Mouse (Mus musculus) stomach, embryonic 14.5 days (tissue): ENCODE results near the gene Ikbke. TPM values are rescaled to one million over a fixed set of nuclear protein-coding genes. Genes with fewer than 3 reads are reported as not detected.
"Not testable (repeated sequence)": the region's sequence is repeated elsewhere in the genome, so short reads cannot be mapped to it uniquely, and the experiment has no call there.

ENCODE experiments used
- ATAC-seq: fragments of 200-750 bp; cut with Nextera tagmentation; 2 replicates; pipeline ENCODE4 v1.8.0; 2017; ENCODE audit warnings: low read depth, moderate TSS enrichment; ENCODE audit not compliant: insufficient number of reproducible peaks, insufficient read depth, low FRiP score
- H3K27ac ChIP-seq: fragments of 300-500 bp; sonication (generic); 2 replicates; pipeline ENCODE4 v1.5.1; 2014; ENCODE audit warnings: mild to moderate bottlenecking, low read length, moderate library complexity, mixed read lengths
- H3K27me3 ChIP-seq: fragments of 300-500 bp; sonication (generic); 2 replicates; pipeline ENCODE4 v1.6.1; 2014; ENCODE audit warnings: low read length, control low read depth, mixed read lengths; ENCODE audit not compliant: control insufficient read depth, insufficient read depth
- H3K36me3 ChIP-seq: fragments of 300-500 bp; sonication (generic); 2 replicates; pipeline ENCODE4 v1.6.1; 2014; ENCODE audit warnings: mild to moderate bottlenecking, control low read depth, low read length, moderate library complexity, mixed read lengths; ENCODE audit not compliant: control insufficient read depth, insufficient read depth
- H3K4me1 ChIP-seq: fragments of 300-500 bp; sonication (generic); 2 replicates; pipeline ENCODE4 v1.6.1; 2014; ENCODE audit warnings: low read length, control low read depth, mixed read lengths; ENCODE audit not compliant: control insufficient read depth, insufficient read depth
- H3K4me2 ChIP-seq: fragments of 300-500 bp; sonication (generic); replicated peaks from 2 replicates; pipeline ENCODE4 v1.6.1; 2014; ENCODE audit warnings: low read depth, low read length, control low read depth
- H3K4me3 ChIP-seq: fragments of 300-500 bp; sonication (generic); 2 replicates; pipeline ENCODE4 v1.5.1; 2014; ENCODE audit warnings: low read depth, low read length, control low read depth
- H3K9ac ChIP-seq: fragments of 300-500 bp; sonication (generic); replicated peaks from 2 replicates; pipeline ENCODE4 v1.6.1; 2014; ENCODE audit warnings: low read depth, mild to moderate bottlenecking, control low read depth, low read length, moderate library complexity, mixed read lengths
- H3K9me3 ChIP-seq: fragments of 300-500 bp; sonication (generic); 2 replicates; pipeline ENCODE4 v1.6.1; 2016; ENCODE audit warnings: low read depth, low read length, control low read depth; ENCODE audit not compliant: control insufficient read depth
- WGBS: fragments of 180-500 bp; shearing (Covaris S2); extraction: QIAGEN DNeasy Blood & Tissue Kit; methylation state at CpG from one replicate; pipeline ENCODE4 v1.1.7; 2014; 5-methylcytosine and 5-hydroxymethylcytosine counted together
- polyA plus RNA-seq: library from polyadenylated mRNA; unstranded; fragments of >200 nt; fragmentation: Nextera tagmentation; extraction: Ambion mirVana; gene quantifications from 2 replicates; pipeline ENCODE4 v1.2.1, GENCODE M21; 2014

Ikbke gene
- polyA plus RNA-seq, 1 experiment from 2014 or later = 6.1 TPM

GRCm38 (mm10) chr1:131259632-131260308, 19.6 kb downstream of the Ikbke start:
- ATAC-seq = no peak

DNA sequence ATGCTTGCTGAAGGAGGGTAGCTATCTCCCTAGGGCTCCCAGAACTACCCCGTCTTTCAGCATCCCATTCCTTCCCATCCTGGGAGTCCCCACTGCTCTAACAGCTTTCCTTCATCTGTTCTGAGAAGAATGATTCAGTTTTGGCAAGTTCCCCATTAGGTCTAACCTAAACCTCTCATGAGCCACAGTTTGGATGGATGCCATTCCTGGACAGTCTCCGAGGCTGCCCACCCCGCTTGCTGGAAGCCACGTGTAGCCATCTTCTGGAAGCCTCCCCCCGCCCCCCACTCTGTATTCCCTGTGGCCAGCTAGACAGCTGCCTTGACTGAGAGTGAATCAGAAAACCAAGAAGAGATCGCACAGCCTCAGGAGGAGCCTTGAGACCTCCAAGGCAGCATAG, 22.1 kb downstream of the Ikbke start:
- Histone ChIP-seq H3K9ac (0 out of 2 replicates have a peak overlapping the region, but pooled peaks have one; percentile 14), H3K27me3 (no peaks in the 10 kb centered on the region), H3K9me3 (no peaks in the 10 kb centered on the region), H3K4me2 (no peak overlapping the region), H3K27ac (no peak overlapping the region), H3K4me3 (no peak overlapping the region), H3K36me3 (no peaks in the 10 kb centered on the region), H3K4me1 (no peaks in the 10 kb centered on the region)
- ATAC-seq = no peak
- WGBS = 65% methylated on average over 6 of the region's 6 CpGs

More at GRCm38 (mm10) chr1:131259632-131260308, 19.6 kb downstream of the Ikbke start:
- Histone ChIP-seq H3K27ac (no peak overlapping the region), H3K4me3 (no peak overlapping the region), H3K9ac (no peak overlapping the region), H3K4me1 (no peaks in the 10 kb centered on the region), H3K9me3 (no peaks in the 10 kb centered on the region), H3K27me3 (no peaks in the 10 kb centered on the region), H3K4me2 (no peak overlapping the region), H3K36me3 (no peaks in the 10 kb centered on the region)
- WGBS = 65% methylated on average over 10 of the region's 10 CpGs

GRCm38 (mm10) chr1:131252516-131253250, 26.7 kb downstream of the Ikbke start:
- WGBS = 64% methylated on average over 7 of the region's 7 CpGs
- not testable (repeated sequence) for H3K9me3 ChIP-seq, H3K27me3 ChIP-seq, H3K4me2 ChIP-seq, H3K36me3 ChIP-seq, H3K4me1 ChIP-seq, H3K9ac ChIP-seq, H3K27ac ChIP-seq, H3K4me3 ChIP-seq
- 0 out of 2 replicates have a peak, but pooled peaks have one; percentile 11 for ATAC-seq

DNA sequence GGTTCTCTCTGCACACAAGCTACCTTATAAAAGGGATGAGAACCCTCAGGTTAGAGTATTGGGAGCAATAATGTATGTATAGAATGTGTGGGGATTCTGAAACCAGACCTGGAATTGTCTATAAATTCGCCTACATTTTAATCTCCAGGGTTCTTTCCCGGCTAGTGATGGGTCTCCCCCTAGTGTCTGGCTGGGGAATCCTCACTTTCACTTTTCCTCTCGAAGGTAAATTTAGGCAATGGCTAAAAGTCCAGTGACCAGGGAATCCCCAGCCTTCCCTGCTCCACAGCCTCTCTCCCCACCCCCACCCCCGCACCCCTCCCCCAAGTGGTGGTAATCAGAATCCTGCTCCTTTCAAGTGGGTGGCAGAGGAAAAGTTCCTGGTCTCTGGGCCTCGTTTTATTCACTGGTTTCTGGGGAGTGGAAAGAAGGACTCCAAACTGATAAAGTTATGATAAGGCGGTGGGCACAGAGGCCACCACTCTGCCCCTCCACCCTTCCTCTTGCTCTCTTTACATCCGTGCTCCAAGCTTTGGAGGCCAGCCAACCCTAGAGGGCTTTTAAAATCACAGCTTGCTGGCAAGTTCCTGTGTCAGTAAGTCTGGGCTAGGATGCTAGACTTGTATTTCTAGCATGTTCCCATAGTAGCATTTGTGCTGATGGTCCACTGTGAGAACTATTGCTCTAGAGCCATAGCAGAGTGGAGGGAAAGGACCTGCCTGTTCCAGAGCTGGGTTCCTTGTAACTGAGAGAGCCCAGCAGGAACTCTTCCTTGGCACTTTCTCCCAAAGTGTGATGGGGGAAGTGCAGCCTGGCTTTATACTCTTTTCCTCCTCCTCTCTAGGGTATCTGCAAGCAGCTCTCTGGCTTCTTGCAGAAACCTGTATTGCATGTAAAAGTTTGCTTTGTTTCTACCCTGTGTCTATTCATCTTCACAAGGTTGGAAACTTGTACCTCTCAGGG, 32.7 kb downstream of the Ikbke start:
- H3K4me3 ChIP-seq = no peak overlapping the region
- H3K4me2 ChIP-seq = peak overlapping the region; percentile 32; the same call in 1 of the 2 replicates
- no peak overlapping the region for H3K9ac ChIP-seq
- H3K4me1 ChIP-seq = peaks cover 21% of the 10 kb centered on the region
- no peak for ATAC-seq
- no peaks in the 10 kb centered on the region for H3K36me3 ChIP-seq
- H3K27me3 ChIP-seq = peaks cover 3% of the 10 kb centered on the region; the same call in 1 of the 2 replicates
- H3K27ac ChIP-seq = no peak overlapping the region
- no peaks in the 10 kb centered on the region for H3K9me3 ChIP-seq
- WGBS = 10% methylated on average over 7 of the region's 7 CpGs

GRCm38 (mm10) chr1:131245926-131246325, 33.5 kb downstream of the Ikbke start:
- Histone ChIP-seq H3K4me1 (peaks cover 21% of the 10 kb centered on the region), H3K4me2 (peak overlapping the region; percentile 96), H3K9ac (no peak overlapping the region), H3K36me3 (no peaks in the 10 kb centered on the region), H3K27me3 (peaks cover 3% of the 10 kb centered on the region; the same call in 1 of the 2 replicates), H3K27ac (no peak overlapping the region), H3K9me3 (no peaks in the 10 kb centered on the region), H3K4me3 (peak overlapping the region; percentile 71)
- WGBS = 5% methylated on average over 9 of the region's 9 CpGs
- ATAC-seq = peak; percentile 42; the same call in 1 of the 2 replicates

- Histone ChIP-seq H3K4me1 (peaks cover 21% of the 10 kb centered on the region), H3K4me3 (peak within 1 kb of the TSS; percentile 71), H3K27ac (0 out of 2 replicates have a peak within 1 kb of the TSS, but pooled peaks have one; percentile 15), H3K36me3 (no peaks in the 10 kb centered on the region), H3K27me3 (peaks cover 3% of the 10 kb centered on the region; the same call in 1 of the 2 replicates), H3K9me3 (no peaks in the 10 kb centered on the region), H3K4me2 (peak within 1 kb of the TSS; percentile 96), H3K9ac (peak within 1 kb of the TSS; percentile 61)
- peak; percentile 66 for ATAC-seq
- WGBS = under 1% methylated on average over 60 of the region's 60 CpGs
Measured at GRCm38 (mm10) chr1:131245089-131245856, 34.1 kb downstream of the Ikbke start, which contains the start of gene Rassf5. TSS of gene Rassf5 (minus strand) at chr1:131245258.

- WGBS = under 1% methylated on average over 57 of the region's 57 CpGs
- H3K27me3 ChIP-seq = peaks cover 3% of the 10 kb centered on the region; the same call in 1 of the 2 replicates
- peak overlapping the region; percentile 61 for H3K9ac ChIP-seq
Measured at GRCm38 (mm10) chr1:131244536-131245088, 34.8 kb downstream of the Ikbke start.

More at GRCm38 (mm10) chr1:131244536-131245088, 34.8 kb downstream of the Ikbke start:
- peak overlapping the region; percentile 96 for H3K4me2 ChIP-seq
- peaks cover 21% of the 10 kb centered on the region for H3K4me1 ChIP-seq
- peak overlapping the region; percentile 71 for H3K4me3 ChIP-seq
- H3K9me3 ChIP-seq = no peaks in the 10 kb centered on the region
- peak; percentile 5; the same call in 1 of the 2 replicates for ATAC-seq
- H3K36me3 ChIP-seq = no peaks in the 10 kb centered on the region
- H3K27ac ChIP-seq = no peak overlapping the region
